Mouse (Mus musculus) central nervous system, embryonic 18 days (tissue): ENCODE data around the gene Olfr1137. TPM values are rescaled to one million over a fixed set of nuclear protein-coding genes. Genes with fewer than 3 reads are reported as not detected.

Source experiments
- polyA plus RNA-seq: library from polyadenylated mRNA; depleted of rRNA; stranded (reverse); fragments of >200 nt; gene quantifications from 2 replicates; pipeline ENCODE4 v1.2.3, GENCODE M21; 2012; rRNA removed

The Olfr1137 gene
- polyA plus RNA-seq, result not detected in 2 replicates

DNA sequence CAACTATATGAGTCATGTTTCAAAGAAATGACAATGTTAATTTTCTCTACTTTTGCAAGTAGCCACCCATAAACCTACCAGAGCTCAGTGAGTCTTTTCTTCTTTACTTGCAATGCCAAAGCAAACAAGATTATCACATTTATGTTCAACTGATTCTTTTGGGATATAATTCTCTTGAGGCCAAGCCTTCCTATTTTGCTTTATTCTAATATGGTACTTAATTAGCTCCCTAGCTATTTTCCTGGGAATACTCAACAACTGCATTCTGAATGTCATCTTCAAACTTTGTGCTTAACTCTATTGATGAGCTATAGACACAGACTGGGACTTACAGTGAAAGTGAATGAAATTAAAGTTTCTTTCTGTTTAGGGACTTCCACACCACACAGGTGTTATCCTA, at the start of gene Olfr1137:
TSS of gene Olfr1137 (minus strand) at position 101 of the 400 bp plus-strand sequence.

DNA sequence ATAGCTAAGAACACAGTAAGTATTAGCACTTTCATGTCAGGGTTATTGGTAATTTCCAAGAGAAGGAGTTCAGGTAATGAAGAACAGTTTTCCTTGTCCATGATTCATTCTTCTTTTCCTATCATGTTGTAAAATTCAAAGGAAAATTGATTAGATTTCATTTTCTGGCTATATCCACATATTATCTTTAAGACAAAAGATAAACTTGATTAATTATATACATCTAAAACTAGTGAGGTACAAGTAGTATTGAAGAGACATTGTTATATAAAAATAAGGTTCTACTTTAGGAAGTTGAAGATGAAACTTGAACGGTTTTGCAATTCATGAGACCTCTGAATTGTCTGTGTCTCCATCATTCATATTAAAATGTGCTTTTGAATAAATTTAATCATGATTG, 40.9 kb upstream of the Olfr1137 start, which contains the start of gene Olfr1141:
TSS of gene Olfr1141 (minus strand) at position 101 of the 400 bp plus-strand sequence.

DNA sequence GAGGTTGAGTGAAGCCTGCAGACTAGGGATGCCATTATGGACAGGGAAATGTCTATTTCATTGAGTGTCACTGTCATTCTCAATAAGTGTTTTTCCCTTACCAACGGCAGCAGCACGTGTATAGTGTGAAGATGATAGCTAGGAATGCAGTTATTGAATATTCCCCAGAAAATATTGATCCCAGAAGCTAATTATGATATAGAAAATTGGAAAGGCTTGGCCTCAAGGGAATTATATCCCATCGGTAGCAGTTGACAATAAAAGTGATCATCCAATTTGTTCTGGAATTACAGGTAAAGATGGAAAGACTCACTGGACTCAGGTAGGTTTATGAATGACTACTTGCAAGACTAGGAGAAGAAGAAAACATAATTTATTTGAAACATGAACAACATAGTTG, 30.5 kb upstream of the Olfr1137 start, which contains the start of gene Olfr1140:
TSS of gene Olfr1140 (plus strand) at position 301 of the 400 bp plus-strand sequence.

DNA sequence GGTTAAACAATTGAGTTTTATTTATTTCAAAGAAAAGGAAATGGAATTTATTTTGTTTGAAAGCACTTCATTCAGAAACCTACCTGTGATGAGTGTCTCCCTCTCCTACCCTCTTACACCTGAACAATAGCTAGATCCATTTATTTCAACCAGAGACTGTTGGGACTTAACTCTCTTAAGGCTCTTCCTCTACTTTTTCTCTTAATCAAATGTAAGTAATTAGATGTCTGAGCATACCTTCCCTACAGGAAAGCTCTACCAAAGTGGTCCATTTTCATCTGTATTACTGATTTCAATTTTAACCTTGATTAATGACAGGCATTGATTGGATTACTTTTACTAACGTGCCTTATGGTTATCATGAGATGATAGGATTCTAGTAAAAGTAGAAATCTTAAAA, 26.9 kb upstream of the Olfr1137 start, which contains the start of gene Olfr1138:
TSS of gene Olfr1138 (minus strand) at position 101 of the 400 bp plus-strand sequence.

DNA sequence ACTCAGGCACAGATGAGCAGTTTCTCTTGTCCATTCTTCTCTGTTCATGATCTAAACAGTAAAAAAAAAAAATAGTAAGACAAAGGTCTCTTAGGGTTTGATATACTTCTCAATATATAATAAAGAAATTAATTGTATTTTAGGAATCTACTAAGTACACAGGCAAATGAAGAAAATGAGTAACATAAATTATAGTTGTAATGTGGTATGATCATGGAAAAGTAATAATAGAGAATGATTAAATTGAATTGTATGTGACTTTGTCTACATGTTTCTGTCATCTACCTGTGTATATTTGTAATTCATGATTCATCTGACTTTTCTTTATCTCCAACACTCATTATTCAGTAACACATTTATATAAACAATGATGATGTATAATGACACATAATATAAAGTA, 19.1 kb downstream of the Olfr1137 start, which contains the start of gene Olfr1136:
TSS of gene Olfr1136 (minus strand) at position 101 of the 400 bp plus-strand sequence.

DNA sequence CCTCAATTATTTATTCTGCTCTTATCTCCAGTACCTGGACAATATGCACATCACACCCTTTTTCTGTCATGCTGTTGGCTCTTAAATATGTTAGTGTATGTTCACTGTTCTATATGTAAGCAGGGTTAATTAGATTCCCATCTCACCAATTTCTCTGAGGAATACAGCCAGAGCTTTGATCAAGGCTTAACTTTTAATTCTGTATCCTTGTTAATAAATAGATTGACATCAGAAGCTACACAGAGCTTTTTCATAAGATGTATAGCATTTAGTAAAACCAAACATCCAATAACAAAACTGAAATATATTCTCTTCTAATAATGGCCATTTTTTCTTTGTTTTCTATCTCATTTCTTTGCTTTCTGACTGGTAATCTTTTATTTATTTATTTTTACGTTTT, 39.4 kb downstream of the Olfr1137 start, which contains the start of gene Olfr1135:
TSS of gene Olfr1135 (minus strand) at position 101 of the 400 bp plus-strand sequence.

Other genes with a start within 250 kb of the Olfr1137 start
- gene Pramel7, start 216.1 kb downstream of the Olfr1137 start, polyA plus RNA-seq, result not detected in 2 replicates
- not detected in 2 replicates for gene Pramel6, start 206.6 kb downstream of the Olfr1137 start, polyA plus RNA-seq
- not detected in 2 replicates for gene Olfr153, start 181.4 kb downstream of the Olfr1137 start, polyA plus RNA-seq
- not detected in 2 replicates for gene Olfr1128, start 167.6 kb downstream of the Olfr1137 start, polyA plus RNA-seq
- not detected in 2 replicates for gene Olfr1129, start 139.3 kb downstream of the Olfr1137 start, polyA plus RNA-seq
- gene Olfr1130, start 107.0 kb downstream of the Olfr1137 start, polyA plus RNA-seq, result not detected in 2 replicates
- not detected in 2 replicates for gene Olfr1131, start 86.1 kb downstream of the Olfr1137 start, polyA plus RNA-seq
- not detected in 2 replicates for gene Olfr1132, start 75.6 kb downstream of the Olfr1137 start, polyA plus RNA-seq
- gene Olfr1133, start 65.8 kb downstream of the Olfr1137 start, polyA plus RNA-seq, result not detected in 2 replicates
- not detected in 2 replicates for gene Olfr1134, start 54.7 kb downstream of the Olfr1137 start, polyA plus RNA-seq
- not detected in 2 replicates for gene Olfr1135, start 39.5 kb downstream of the Olfr1137 start, polyA plus RNA-seq
- gene Olfr1136, start 19.2 kb downstream of the Olfr1137 start, polyA plus RNA-seq, result not detected in 2 replicates
- not detected in 2 replicates for gene Olfr1138, start 26.8 kb upstream of the Olfr1137 start, polyA plus RNA-seq
- gene Olfr1140, start 30.6 kb upstream of the Olfr1137 start, polyA plus RNA-seq, result 0.11 TPM in 1 of 2 replicates, not detected in the other
- not detected in 2 replicates for gene Olfr1141, start 40.8 kb upstream of the Olfr1137 start, polyA plus RNA-seq
- not detected in 2 replicates for gene Olfr152, start 66.3 kb upstream of the Olfr1137 start, polyA plus RNA-seq
- not detected in 2 replicates for gene Olfr1143, start 87.4 kb upstream of the Olfr1137 start, polyA plus RNA-seq
- not detected in 2 replicates for gene Olfr1145, start 96.6 kb upstream of the Olfr1137 start, polyA plus RNA-seq
- gene Olfr1148, start 117.4 kb upstream of the Olfr1137 start, polyA plus RNA-seq, result not detected in 2 replicates
- gene Olfr1150-ps1, start 130.8 kb upstream of the Olfr1137 start, polyA plus RNA-seq, result not detected in 2 replicates
- not detected in 2 replicates for gene Olfr1151, start 142.7 kb upstream of the Olfr1137 start, polyA plus RNA-seq
- not detected in 2 replicates for gene Olfr1152, start 153.3 kb upstream of the Olfr1137 start, polyA plus RNA-seq
- gene Olfr1153, start 181.8 kb upstream of the Olfr1137 start, polyA plus RNA-seq, result not detected in 2 replicates
- not detected in 2 replicates for gene Olfr1154, start 192.0 kb upstream of the Olfr1137 start, polyA plus RNA-seq
- gene Olfr1155, start 232.0 kb upstream of the Olfr1137 start, polyA plus RNA-seq, result not detected in 2 replicates
- not detected in 2 replicates for gene Olfr1156, start 239.9 kb upstream of the Olfr1137 start, polyA plus RNA-seq